12 mouse cellular contexts compared by ENCODE assay signal in the genomic region with DNA sequence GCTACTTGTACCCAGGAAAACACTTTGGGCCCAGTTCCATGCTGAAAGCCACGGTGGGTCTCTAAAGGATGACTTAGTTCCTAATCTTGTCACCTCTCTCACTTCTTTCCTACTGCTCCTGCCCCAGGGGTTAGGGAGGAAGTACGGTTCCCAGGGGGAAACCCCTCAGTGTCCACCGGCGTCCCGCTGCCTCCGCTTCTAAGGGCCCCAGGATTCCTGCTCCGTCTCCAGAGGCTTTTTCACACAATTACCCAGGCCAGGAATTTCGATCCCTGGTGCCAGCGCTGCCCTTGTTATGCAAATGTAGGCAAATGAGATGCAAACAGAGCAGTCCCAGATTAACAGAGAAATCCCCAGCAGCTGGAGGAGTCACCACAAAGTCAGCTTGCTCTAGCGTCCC. TPM values are rescaled to one million over a fixed set of nuclear protein-coding genes. Genes with fewer than 3 reads are reported as not detected.
DNase-seq lines count a peak whose midpoint lies in the region; ATAC-seq and TF ChIP-seq lines count a peak whose summit lies in the region.
"Had no signal": no experiment of that assay in that cellular context is flagged by ENCODE, and none has a peak within 500 bp of the region (broad histone marks: within the 10 kb centered on the region; RNA-seq: fewer than 3 reads in every experiment).

No protein-coding gene starts in this region.

- no peaks in the 10 kb centered on the region for H3K27me3 ChIP-seq in neural tube, embryonic 11.5 days (ENCODE audit: control insufficient read depth, insufficient read depth, low read length)
- H3K27me3 ChIP-seq in forebrain, embryonic 10.5 days (ENCODE audit: poor library complexity, severe bottlenecking) = peaks cover 53% of the 10 kb centered on the region
- H3K27me3 ChIP-seq in hindbrain, embryonic 15.5 days = no peaks in the 10 kb centered on the region
- no peaks in the 10 kb centered on the region for H3K27me3 ChIP-seq in neural tube, embryonic 13.5 days
- 0 out of 2 replicates have a peak, but pooled peaks cover 5% of the 10 kb centered on the region for H3K27me3 ChIP-seq in intestine, postnatal 0 days (replicated peaks; ENCODE audit: control insufficient read depth, insufficient read depth, low read length)

- peak overlapping the region; percentile 60 for H3K27ac ChIP-seq in neural tube, embryonic 11.5 days (ENCODE audit: low read depth, low read length)
- H3K27ac ChIP-seq in forebrain, embryonic 10.5 days = peak overlapping the region; percentile 57
- peak overlapping the region; percentile 63 for H3K27ac ChIP-seq in hindbrain, embryonic 15.5 days (replicated peaks)
- peak overlapping the region; percentile 87 for H3K27ac ChIP-seq in neural tube, embryonic 13.5 days (replicated peaks)
- H3K27ac ChIP-seq in intestine, postnatal 0 days (ENCODE audit: low read depth, low read length) = no peak overlapping the region
- H3K27ac ChIP-seq: kidney, embryonic 15.5 days; limb, embryonic 15.5 days had no signal

- H3K4me2 ChIP-seq in neural tube, embryonic 11.5 days (ENCODE audit: low read depth) = peak overlapping the region; percentile 9; the same call in 1 of the 2 replicates
- H3K4me2 ChIP-seq in hindbrain, embryonic 15.5 days = 0 out of 2 replicates have a peak overlapping the region, but pooled peaks have one; percentile 19
- peak overlapping the region; percentile 26 for H3K4me2 ChIP-seq in neural tube, embryonic 13.5 days
- H3K4me2 ChIP-seq in intestine, postnatal 0 days (replicated peaks; ENCODE audit: low read depth) = no peak overlapping the region
- H3K4me2 ChIP-seq: kidney, embryonic 15.5 days; limb, embryonic 15.5 days had no signal

- 13% methylated on average over 10 of the region's 10 CpGs for WGBS in neural tube, embryonic 11.5 days
- WGBS in forebrain, embryonic 10.5 days = 11% methylated on average over 10 of the region's 10 CpGs
- 4% methylated on average over 10 of the region's 10 CpGs for WGBS in hindbrain, embryonic 15.5 days
- 5% methylated on average over 10 of the region's 10 CpGs for WGBS in neural tube, embryonic 13.5 days
- 41% methylated on average over 10 of the region's 10 CpGs for WGBS in intestine, postnatal 0 days

- H3K4me3 ChIP-seq in neural tube, embryonic 11.5 days (ENCODE audit: low read depth, low read length) = no peak overlapping the region
- H3K4me3 ChIP-seq in forebrain, embryonic 10.5 days = no peak overlapping the region
- H3K4me3 ChIP-seq in hindbrain, embryonic 15.5 days = no peak overlapping the region
- no peak overlapping the region for H3K4me3 ChIP-seq in neural tube, embryonic 13.5 days
- H3K4me3 ChIP-seq in intestine, postnatal 0 days (ENCODE audit: low read depth, low read length) = no peak overlapping the region
- H3K4me3 ChIP-seq: kidney, embryonic 15.5 days; limb, embryonic 15.5 days had no signal

- H3K9me3 ChIP-seq in neural tube, embryonic 11.5 days (ENCODE audit: control insufficient read depth, low read length) = no peaks in the 10 kb centered on the region
- H3K9me3 ChIP-seq in forebrain, embryonic 10.5 days = no peaks in the 10 kb centered on the region
- H3K9me3 ChIP-seq in hindbrain, embryonic 15.5 days = no peaks in the 10 kb centered on the region
- H3K9me3 ChIP-seq in neural tube, embryonic 13.5 days = no peaks in the 10 kb centered on the region
- H3K9me3 ChIP-seq in intestine, postnatal 0 days (ENCODE audit: control insufficient read depth) = no peaks in the 10 kb centered on the region
- H3K9me3 ChIP-seq: kidney, embryonic 15.5 days; limb, embryonic 15.5 days had no signal

- no peaks in the 10 kb centered on the region for H3K36me3 ChIP-seq in neural tube, embryonic 11.5 days (ENCODE audit: control insufficient read depth, insufficient read depth, low read length)
- H3K36me3 ChIP-seq in forebrain, embryonic 10.5 days (replicated peaks) = no peaks in the 10 kb centered on the region
- no peaks in the 10 kb centered on the region for H3K36me3 ChIP-seq in hindbrain, embryonic 15.5 days
- H3K36me3 ChIP-seq in neural tube, embryonic 13.5 days = no peaks in the 10 kb centered on the region
- no peaks in the 10 kb centered on the region for H3K36me3 ChIP-seq in intestine, postnatal 0 days (ENCODE audit: control insufficient read depth, insufficient read depth)
- H3K36me3 ChIP-seq: kidney, embryonic 15.5 days; limb, embryonic 15.5 days had no signal

- H3K4me1 ChIP-seq in neural tube, embryonic 11.5 days (ENCODE audit: control insufficient read depth, insufficient read depth, low read length) = peaks cover 27% of the 10 kb centered on the region
- H3K4me1 ChIP-seq in forebrain, embryonic 10.5 days = peaks cover 51% of the 10 kb centered on the region
- H3K4me1 ChIP-seq in hindbrain, embryonic 15.5 days (replicated peaks) = peaks cover 48% of the 10 kb centered on the region
- H3K4me1 ChIP-seq in neural tube, embryonic 13.5 days (replicated peaks) = peaks cover 60% of the 10 kb centered on the region
- no peaks in the 10 kb centered on the region for H3K4me1 ChIP-seq in intestine, postnatal 0 days (replicated peaks; ENCODE audit: control insufficient read depth, insufficient read depth, low read length)

- H3K9ac ChIP-seq in neural tube, embryonic 11.5 days (ENCODE audit: low read length) = no peak overlapping the region; the same call in 1 of the 2 replicates
- H3K9ac ChIP-seq in hindbrain, embryonic 15.5 days = no peak overlapping the region
- H3K9ac ChIP-seq in neural tube, embryonic 13.5 days = no peak overlapping the region
- H3K9ac ChIP-seq in intestine, postnatal 0 days (ENCODE audit: low read depth, low read length) = no peak overlapping the region
- H3K9ac ChIP-seq: kidney, embryonic 15.5 days; limb, embryonic 15.5 days had no signal

- peak; percentile 51; the same call in 1 of the 2 replicates for ATAC-seq in neural tube, embryonic 11.5 days (ENCODE audit: insufficient read depth, low FRiP score, low TSS enrichment)
- no peak for ATAC-seq in hindbrain, embryonic 15.5 days (ENCODE audit: low FRiP score, low read depth)
- ATAC-seq in neural tube, embryonic 13.5 days (ENCODE audit: low read depth) = 0 out of 2 replicates have a peak, but pooled peaks have one; percentile 14
- ATAC-seq in intestine, postnatal 0 days = no peak
- no peak for ATAC-seq in cerebellum, adult (ENCODE audit: insufficient number of reproducible peaks, low FRiP score, low TSS enrichment)

- peak; percentile 63 for DNase-seq in neural tube, embryonic 11.5 days (ENCODE audit: low spot score)
- DNase-seq in neural tube, embryonic 10.5 days (ENCODE audit: extremely low spot score, low spot score) = no peak
- no peak for DNase-seq in forebrain, embryonic 10.5 days (ENCODE audit: extremely low spot score, low spot score)
- DNase-seq in ovary, adult 18-20 months (ENCODE audit: low spot score) = no peak
- DNase-seq: lung, postnatal 10 days; thymus, postnatal 36 days had no signal

- TF ChIP-seq CTCF in intestine, postnatal 0 days (IDR thresholded peaks at IDR 0.05; ENCODE audit: low read depth) = no peak

RNA-seq across cellular contexts. Expression of gene Adgrb2, which starts 18.5 kb away (rescaled TPM):
- 2.5 and 2.8 TPM in 2 replicates for polyA plus RNA-seq in neural tube, embryonic 11.5 days (2014; fragmentation: Nextera tagmentation; extraction: Ambion mirVana)
- 0.84 and 1.4 TPM in 2 replicates for polyA plus RNA-seq in forebrain, embryonic 10.5 days (2016; fragmentation: Nextera tagmentation; extraction: Ambion mirVana)
- polyA plus RNA-seq in hindbrain, embryonic 15.5 days (2015; fragmentation: Nextera tagmentation; extraction: Ambion mirVana) = 16.4 and 17.4 TPM in 2 replicates
- polyA plus RNA-seq in neural tube, embryonic 13.5 days (2015; fragmentation: Nextera tagmentation; extraction: Ambion mirVana) = 8.1 and 9.3 TPM in 2 replicates
- 0.43 and 0.70 TPM in 2 replicates for polyA plus RNA-seq in intestine, postnatal 0 days (2015; fragmentation: Nextera tagmentation; extraction: Ambion mirVana)

RNA-seq across cellular contexts. Expression of gene Spocd1, which starts 37.2 kb away (rescaled TPM):
- polyA plus RNA-seq in neural tube, embryonic 11.5 days (2014; fragmentation: Nextera tagmentation; extraction: Ambion mirVana) = not detected in 2 replicates
- not detected in 2 replicates for polyA plus RNA-seq in forebrain, embryonic 10.5 days (2016; fragmentation: Nextera tagmentation; extraction: Ambion mirVana)
- 0.12 and 0.16 TPM in 2 replicates for polyA plus RNA-seq in hindbrain, embryonic 15.5 days (2015; fragmentation: Nextera tagmentation; extraction: Ambion mirVana)
- not detected in 2 replicates for polyA plus RNA-seq in neural tube, embryonic 13.5 days (2015; fragmentation: Nextera tagmentation; extraction: Ambion mirVana)
- not detected in 2 replicates for polyA plus RNA-seq in intestine, postnatal 0 days (2015; fragmentation: Nextera tagmentation; extraction: Ambion mirVana)
- polyA plus RNA-seq: kidney, embryonic 15.5 days had no signal

Comparison
In these comparisons a context has a peak if more than half of its experiments do, and no peak if none do; other contexts are left out.
1. ATAC-seq: peak in neural tube, embryonic 11.5 days (single experiment) and neural tube, embryonic 13.5 days (single experiment); none in hindbrain, embryonic 15.5 days (single experiment), intestine, postnatal 0 days (single experiment) and cerebellum, adult (single experiment).